Mouse (Mus musculus): Measurements from ENCODE around the gene Atg4a-ps.
"Not testable (repeated sequence)": the region's sequence is repeated elsewhere in the genome, so short reads cannot be mapped to it uniquely, and the experiment has no call there.

The Atg4a-ps gene

DNA sequence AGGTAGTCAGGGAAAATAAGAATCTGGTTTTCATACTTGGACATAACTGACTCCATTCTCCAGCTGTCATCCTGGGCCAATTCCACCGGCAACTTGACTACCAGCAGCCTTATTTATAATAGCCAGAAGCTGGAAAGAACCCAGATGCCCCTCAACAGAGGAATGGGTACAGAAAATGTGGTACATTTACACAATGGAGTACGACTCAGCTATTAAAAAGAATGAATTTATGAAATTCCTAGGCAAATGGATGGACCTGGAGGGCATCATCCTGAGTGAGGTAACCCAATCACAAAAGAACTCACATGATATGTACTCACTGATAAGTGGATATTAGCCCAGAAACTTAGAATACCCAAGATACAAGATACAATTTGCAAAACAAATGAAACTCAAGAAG, at the start of gene Atg4a-ps:
Atg4a-ps (minus strand) TSS at position 101 of the 400 bp plus-strand sequence.
- DNase-seq (ENCODE audit: extremely low read depth, insufficient read length, low spot score), result not testable (repeated sequence)

DNA sequence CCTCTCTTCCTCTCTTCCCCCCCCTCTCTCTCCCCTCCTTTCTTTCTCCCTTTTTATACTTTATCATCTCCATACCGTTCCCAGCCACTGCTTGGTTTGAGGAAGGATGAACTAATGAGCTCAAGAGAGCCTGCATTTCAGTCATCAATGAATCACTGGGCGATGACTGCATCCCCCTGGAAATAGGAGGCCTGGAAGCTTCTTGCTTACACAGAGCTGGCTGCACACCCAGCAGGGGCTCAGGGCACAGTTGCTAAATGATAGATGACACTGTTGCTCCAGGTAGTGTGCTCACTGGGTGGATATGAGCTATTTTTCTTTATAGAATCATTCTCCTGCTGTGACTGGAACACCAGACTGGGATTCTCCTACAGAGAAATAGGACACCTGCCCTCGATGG, 49.7 kb upstream of the Atg4a-ps start:
- no peak for DNase-seq (ENCODE audit: extremely low read depth, insufficient read length, low spot score)

DNA sequence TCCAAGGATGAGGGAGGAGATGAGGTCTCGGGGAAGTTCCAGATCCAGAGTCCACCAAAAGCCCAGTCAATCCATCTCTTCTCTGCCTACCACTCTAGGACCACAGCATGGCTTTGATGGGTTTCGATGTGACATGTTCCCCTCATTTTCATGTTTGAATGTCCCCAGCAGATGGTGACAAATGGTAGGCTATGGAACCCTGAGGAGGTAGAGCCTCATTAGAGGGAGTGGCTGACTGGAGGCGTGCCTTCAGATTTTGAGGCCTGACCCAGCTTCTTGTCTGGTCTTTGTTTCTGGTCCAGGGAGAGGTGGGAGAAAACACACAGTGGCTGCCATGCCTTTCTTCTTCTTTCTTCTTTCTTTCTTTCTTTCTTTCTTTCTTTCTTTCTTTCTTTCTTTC, 44.6 kb upstream of the Atg4a-ps start:
- DNase-seq (ENCODE audit: extremely low read depth, insufficient read length, low spot score), result no peak

DNA sequence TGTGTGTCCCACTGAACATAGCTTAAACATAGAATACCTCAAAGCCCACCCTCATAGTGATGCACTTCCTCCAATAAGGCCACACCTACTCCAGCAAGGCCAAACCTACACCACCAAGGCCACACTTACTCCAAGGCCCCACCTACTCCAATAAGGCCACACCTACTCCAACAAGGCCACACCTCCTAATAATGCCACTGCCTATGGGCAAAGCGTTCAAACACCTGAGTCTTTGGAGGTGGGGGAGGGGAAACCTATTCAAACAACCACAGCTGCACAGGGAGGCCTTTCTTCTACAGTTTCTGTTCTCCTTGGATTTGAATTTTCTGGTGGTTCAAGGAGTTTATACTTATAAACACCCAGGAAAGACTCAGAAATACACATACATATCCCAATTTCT, 43.2 kb upstream of the Atg4a-ps start:
- DNase-seq (ENCODE audit: extremely low read depth, insufficient read length, low spot score), result no peak

DNA sequence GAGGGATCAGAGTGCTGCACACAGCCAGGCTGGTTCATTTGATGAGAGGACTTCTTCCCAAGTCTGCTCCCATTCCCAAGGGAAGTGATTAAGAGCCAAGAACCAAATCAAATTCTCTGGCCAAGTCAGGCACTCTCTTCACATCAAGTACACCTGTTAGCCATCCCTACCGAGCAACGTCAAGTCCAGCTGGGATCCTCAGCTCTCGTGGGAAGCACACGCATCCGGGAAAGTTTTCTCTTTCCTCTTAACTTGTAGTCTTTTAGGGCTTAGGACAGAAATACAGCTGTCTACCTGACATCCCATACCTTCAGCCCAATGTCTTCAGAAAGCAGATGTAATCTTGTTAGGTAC, 38.1 kb upstream of the Atg4a-ps start:
- DNase-seq (ENCODE audit: extremely low read depth, insufficient read length, low spot score), result no peak

GRCm38 (mm10) chr3:103683234-103683965, 37.5 kb upstream of the Atg4a-ps start:
- peak; percentile 92 for DNase-seq (ENCODE audit: extremely low read depth, insufficient read length, low spot score)

DNA sequence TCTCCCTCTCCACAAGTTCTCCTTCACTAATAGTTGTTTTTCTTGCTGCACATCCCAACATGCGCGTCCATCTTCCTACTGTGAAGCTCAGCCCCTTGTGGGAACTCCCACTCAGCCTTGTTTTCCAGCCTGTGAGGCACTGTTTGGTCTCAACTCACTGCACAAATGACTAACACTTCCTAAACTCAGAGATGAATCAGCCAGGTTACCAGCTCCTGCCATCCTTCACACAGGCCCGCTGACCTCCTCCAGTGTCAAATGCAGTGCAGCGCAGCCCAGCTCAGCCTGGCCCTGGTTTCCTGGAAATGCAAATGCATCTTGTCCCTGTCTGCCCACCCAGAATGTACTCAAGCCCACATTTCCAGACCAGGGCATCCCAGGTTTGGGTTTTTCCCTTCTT, 36.6 kb upstream of the Atg4a-ps start:
- peak; percentile 76 for DNase-seq (ENCODE audit: extremely low read depth, insufficient read length, low spot score)

DNA sequence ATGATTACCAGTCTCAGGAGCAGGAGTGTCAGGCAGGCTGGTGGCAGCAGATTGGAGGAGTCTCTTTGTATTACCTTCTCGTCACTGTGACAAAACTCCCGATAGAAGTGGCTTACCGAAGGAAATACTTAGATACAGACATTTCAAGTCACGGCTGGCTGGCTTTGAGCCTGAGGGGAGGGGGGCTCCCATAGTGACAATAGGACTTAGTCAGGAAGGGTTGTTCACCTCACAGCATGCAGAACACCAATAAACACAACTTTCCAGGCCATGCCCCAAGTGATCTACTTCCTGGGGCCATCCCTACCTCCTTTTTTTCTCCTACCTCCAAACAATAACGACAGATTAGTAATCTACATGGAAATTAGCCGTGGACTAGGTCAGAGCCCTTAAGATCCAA, 32.9 kb upstream of the Atg4a-ps start:
- DNase-seq (ENCODE audit: extremely low read depth, insufficient read length, low spot score), result no peak

- DNase-seq (ENCODE audit: extremely low read depth, insufficient read length, low spot score), result no peak
Observed at GRCm38 (mm10) chr3:103672716-103673115, 26.8 kb upstream of the Atg4a-ps start.

- no peak for DNase-seq (ENCODE audit: extremely low read depth, insufficient read length, low spot score)
Observed at GRCm38 (mm10) chr3:103672113-103672512, 26.2 kb upstream of the Atg4a-ps start.

DNA sequence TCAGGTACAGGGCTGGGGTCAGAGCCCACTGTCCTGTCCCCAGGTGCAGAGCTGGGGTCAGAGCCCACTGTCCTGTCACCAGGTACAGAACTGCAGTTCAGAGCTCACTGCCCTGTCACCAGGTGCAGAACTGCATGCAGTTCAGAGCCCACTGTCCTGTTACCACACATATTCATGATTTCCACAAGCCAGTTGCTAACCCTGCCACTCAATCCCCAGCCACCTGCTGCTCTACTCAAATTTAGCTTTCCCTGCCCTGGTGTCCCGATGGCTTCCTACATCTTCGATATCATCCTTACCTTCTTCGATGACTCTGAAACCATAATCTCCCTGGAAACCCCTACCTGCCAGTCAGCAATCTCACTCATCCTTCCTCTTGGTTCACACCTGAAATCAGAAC, 17.5 kb upstream of the Atg4a-ps start:
- no peak for DNase-seq (ENCODE audit: extremely low read depth, insufficient read length, low spot score)

- DNase-seq (ENCODE audit: extremely low read depth, insufficient read length, low spot score), result no peak
Observed at GRCm38 (mm10) chr3:103661714-103662113, 15.8 kb upstream of the Atg4a-ps start.

DNA sequence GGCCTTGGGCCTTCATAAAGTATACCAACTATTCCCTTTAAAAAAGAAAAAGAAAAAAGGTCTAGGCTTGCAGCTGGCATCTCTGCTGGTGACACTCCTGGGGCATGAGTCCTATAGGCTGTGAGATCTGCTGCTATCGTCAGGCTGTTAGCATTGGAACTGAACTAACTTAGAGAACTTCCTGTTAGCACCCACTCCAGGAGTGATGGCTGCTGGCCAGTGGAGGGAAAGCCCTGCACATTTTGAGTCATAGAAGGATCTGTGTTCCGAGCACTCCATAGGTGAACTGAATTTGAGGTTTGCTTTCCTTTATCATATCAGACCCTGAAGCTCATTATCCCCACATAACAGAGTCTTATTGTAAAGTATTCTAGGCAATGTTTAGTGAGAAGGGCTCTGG, 14.1 kb upstream of the Atg4a-ps start:
- DNase-seq (ENCODE audit: extremely low read depth, insufficient read length, low spot score), result no peak

GRCm38 (mm10) chr3:103650406-103650805, 4.5 kb upstream of the Atg4a-ps start:
- no peak for DNase-seq (ENCODE audit: extremely low read depth, insufficient read length, low spot score)

- no peak for DNase-seq (ENCODE audit: extremely low read depth, insufficient read length, low spot score)
Observed at GRCm38 (mm10) chr3:103649716-103650115, 3.8 kb upstream of the Atg4a-ps start.

GRCm38 (mm10) chr3:103648486-103648885, 2.6 kb upstream of the Atg4a-ps start:
- no peak for DNase-seq (ENCODE audit: extremely low read depth, insufficient read length, low spot score)

GRCm38 (mm10) chr3:103647164-103647867, 1.4 kb upstream of the Atg4a-ps start:
- no peak for DNase-seq (ENCODE audit: extremely low read depth, insufficient read length, low spot score)

- DNase-seq (ENCODE audit: extremely low read depth, insufficient read length, low spot score), result no peak
Observed at GRCm38 (mm10) chr3:103641301-103641700, 4.6 kb downstream of the Atg4a-ps start.

DNA sequence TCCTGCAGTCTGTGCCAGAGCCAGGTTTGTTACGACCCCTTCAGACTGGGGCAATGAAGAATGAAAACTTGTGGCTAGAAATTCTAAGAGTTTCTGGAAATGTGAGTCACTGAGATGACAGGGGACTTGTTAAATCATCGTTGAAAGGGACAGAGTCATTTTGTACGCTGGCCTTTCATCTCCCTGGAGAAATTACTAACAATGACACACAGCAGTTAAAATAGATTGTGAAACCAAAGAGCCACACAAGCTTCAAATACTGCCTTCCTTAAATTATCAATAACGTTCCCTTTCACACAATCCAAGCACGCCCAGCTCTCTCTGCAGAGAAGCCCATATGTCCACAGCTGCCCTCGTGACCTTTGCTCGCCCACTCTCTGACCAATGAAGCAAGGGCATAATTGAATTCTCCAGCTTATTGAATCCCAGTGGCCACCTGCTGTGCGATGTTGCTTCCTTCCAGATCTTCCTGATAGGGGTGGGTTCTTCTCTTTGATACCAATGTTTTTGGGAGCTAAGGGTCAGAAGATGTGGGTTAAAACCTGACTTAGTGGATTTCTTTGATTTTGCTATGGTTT, 5.6 kb downstream of the Atg4a-ps start:
- DNase-seq (ENCODE audit: extremely low read depth, insufficient read length, low spot score), result peak; percentile 49

GRCm38 (mm10) chr3:103637641-103638040, 8.2 kb downstream of the Atg4a-ps start:
- no peak for DNase-seq (ENCODE audit: extremely low read depth, insufficient read length, low spot score)

DNA sequence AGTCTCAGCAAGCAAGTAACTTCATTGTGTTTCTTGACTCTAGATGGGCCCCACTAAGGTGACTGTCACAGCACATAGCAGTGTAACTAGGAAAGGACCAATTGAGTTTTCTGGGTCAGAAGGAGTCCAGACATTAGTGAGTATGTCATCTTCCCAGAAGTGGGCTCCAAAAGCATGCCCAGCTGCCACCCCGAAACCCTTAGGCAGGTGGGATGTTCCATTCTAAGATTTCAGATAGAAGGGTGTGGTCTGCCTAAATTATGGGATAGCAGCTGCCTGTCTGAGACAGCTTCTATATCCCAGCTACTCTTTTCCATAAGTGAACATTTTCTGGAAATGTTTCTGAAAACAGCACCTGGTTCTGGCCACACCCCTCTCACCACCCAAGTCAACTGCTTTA, 11.6 kb downstream of the Atg4a-ps start:
- no peak for DNase-seq (ENCODE audit: extremely low read depth, insufficient read length, low spot score)

GRCm38 (mm10) chr3:103633831-103634230, 12.0 kb downstream of the Atg4a-ps start:
- DNase-seq (ENCODE audit: extremely low read depth, insufficient read length, low spot score), result peak; percentile 47
